Mouse (Mus musculus) hindbrain, embryonic 11.5 days (tissue): ENCODE measurements around the gene 2200002D01Rik. TPM values are rescaled to one million over a fixed set of nuclear protein-coding genes. Genes with fewer than 3 reads are reported as not detected.

Experiments used
- polyA plus RNA-seq: library from polyadenylated mRNA; unstranded; fragments of >200 nt; fragmentation: Nextera tagmentation; extraction: Ambion mirVana; gene quantifications from 2 replicates; pipeline ENCODE4 v1.2.1, GENCODE M21; 2014

The 2200002D01Rik gene
- polyA plus RNA-seq, 1 experiment from 2014 or later: 2.5 TPM

Other genes with a start within 250 kb of the 2200002D01Rik start
- gene Ryr1, start 123.3 kb downstream of the 2200002D01Rik start, polyA plus RNA-seq: 1.1 and 1.5 TPM in 2 replicates
- 0.28 and 0.52 TPM in 2 replicates for gene Rasgrp4, start 113.6 kb downstream of the 2200002D01Rik start, polyA plus RNA-seq
- 14.8 and 16.5 TPM in 2 replicates for gene Fam98c, start 92.2 kb downstream of the 2200002D01Rik start, polyA plus RNA-seq
- gene Ggn, start 78.3 kb downstream of the 2200002D01Rik start, polyA plus RNA-seq: 0.45 and 0.69 TPM in 2 replicates
- 4.6 and 6.5 TPM in 2 replicates for gene Spred3, start 78.1 kb downstream of the 2200002D01Rik start, polyA plus RNA-seq
- gene Psmd8, start 67.8 kb downstream of the 2200002D01Rik start, polyA plus RNA-seq: 338 and 343 TPM in 2 replicates
- gene Catsperg1, start 34.4 kb downstream of the 2200002D01Rik start, polyA plus RNA-seq: 0.51 and 0.59 TPM in 2 replicates
- gene Kcnk6, start 16.0 kb downstream of the 2200002D01Rik start, polyA plus RNA-seq: 0.32 TPM in 2 replicates
- gene Yif1b, start 10.1 kb downstream of the 2200002D01Rik start, polyA plus RNA-seq: 88.4 and 91.8 TPM in 2 replicates
- gene Spint2, start 33.4 kb upstream of the 2200002D01Rik start, polyA plus RNA-seq: 37.5 and 43.4 TPM in 2 replicates
- gene Ppp1r14a, start 40.8 kb upstream of the 2200002D01Rik start, polyA plus RNA-seq: 33.9 and 37.0 TPM in 2 replicates
- 60.9 and 73.6 TPM in 2 replicates for gene Dpf1, start 55.5 kb upstream of the 2200002D01Rik start, polyA plus RNA-seq